Mouse (Mus musculus) heart, embryonic 15.5 days (tissue): ENCODE measurements around the gene Slc24a5. TPM values are rescaled to one million over a fixed set of nuclear protein-coding genes. Genes with fewer than 3 reads are reported as not detected.
"Not testable (repeated sequence)": the region's sequence is repeated elsewhere in the genome, so short reads cannot be mapped to it uniquely, and the experiment has no call there.

ENCODE experiments used
- ATAC-seq: fragments of 200-750 bp; cut with Nextera tagmentation; replicated peaks from 2 replicates; pipeline ENCODE4 v1.8.0; 2017; ENCODE audit warnings: low read depth, moderate TSS enrichment; ENCODE audit not compliant: insufficient number of reproducible peaks, insufficient read depth, low FRiP score
- H3K27ac ChIP-seq: fragments of 300-500 bp; sonication (generic); 2 replicates; pipeline ENCODE4 v1.5.1; 2015; ENCODE audit warnings: mild to moderate bottlenecking, inconsistent platforms
- H3K27me3 ChIP-seq: fragments of 300-500 bp; sonication (generic); 2 replicates; pipeline ENCODE4 v1.6.1; 2015; ENCODE audit warnings: inconsistent platforms
- H3K36me3 ChIP-seq: fragments of 300-500 bp; sonication (generic); 2 replicates; pipeline ENCODE4 v1.6.1; 2015; ENCODE audit warnings: mild to moderate bottlenecking, inconsistent platforms
- H3K4me1 ChIP-seq: fragments of 300-500 bp; sonication (generic); replicated peaks from 2 replicates; pipeline ENCODE4 v1.6.1; 2015; ENCODE audit warnings: inconsistent platforms
- H3K4me2 ChIP-seq: fragments of 300-500 bp; sonication (generic); 2 replicates; pipeline ENCODE4 v1.6.1; 2015; ENCODE audit warnings: inconsistent platforms, mild to moderate bottlenecking, moderate library complexity
- H3K4me3 ChIP-seq: fragments of 300-500 bp; sonication (generic); 2 replicates; pipeline ENCODE4 v1.5.1; 2015; ENCODE audit warnings: mild to moderate bottlenecking, inconsistent platforms
- H3K9ac ChIP-seq: fragments of 300-500 bp; sonication (generic); 2 replicates; pipeline ENCODE4 v1.6.1; 2015; ENCODE audit warnings: mild to moderate bottlenecking, inconsistent platforms
- H3K9me3 ChIP-seq: fragments of 300-500 bp; sonication (generic); replicated peaks from 2 replicates; pipeline ENCODE4 v1.6.1; 2016; ENCODE audit warnings: inconsistent platforms
- WGBS: fragments of 180-500 bp; shearing (Covaris S2); methylation state at CpG from one replicate; pipeline ENCODE4 v1.1.7; 2015; ENCODE audit warnings: mixed read lengths; 5-methylcytosine and 5-hydroxymethylcytosine counted together
- polyA plus RNA-seq: library from polyadenylated mRNA; unstranded; fragments of >200 nt; fragmentation: Nextera tagmentation; extraction: Ambion mirVana; gene quantifications from 2 replicates; pipeline ENCODE4 v1.2.1, GENCODE M21; 2015

Gene Slc24a5
- polyA plus RNA-seq, 1 experiment from 2014 or later: 1.4 TPM

GRCm38 (mm10) chr2:125061451-125061850 lies 6.5 kb upstream of the Slc24a5 start:
- ATAC-seq: no peak
- Histone ChIP-seq H3K4me2 (no peak overlapping the region), H3K9ac (no peak overlapping the region), H3K36me3 (no peaks in the 10 kb centered on the region), H3K27me3 (no peaks in the 10 kb centered on the region), H3K9me3 (no peaks in the 10 kb centered on the region), H3K4me3 (no peak overlapping the region), H3K27ac (no peak overlapping the region), H3K4me1 (no peaks in the 10 kb centered on the region)
- WGBS: 81% methylated on average over 7 of the region's 7 CpGs

- 43% methylated on average over 4 of the region's 4 CpGs for WGBS
- no peak for ATAC-seq
- no peaks in the 10 kb centered on the region for H3K4me1 ChIP-seq
These were observed 5.0 kb upstream of the Slc24a5 start for GRCm38 (mm10) chr2:125062944-125063343.

GRCm38 (mm10) chr2:125067373-125067772 lies 551 bp upstream of the Slc24a5 start:
- WGBS: 88% methylated on average over 7 of the region's 7 CpGs

More at GRCm38 (mm10) chr2:125062944-125063343, 5.0 kb upstream of the Slc24a5 start:
- no peak overlapping the region for H3K4me2 ChIP-seq
- H3K36me3 ChIP-seq: no peaks in the 10 kb centered on the region
- no peaks in the 10 kb centered on the region for H3K9me3 ChIP-seq
- H3K4me3 ChIP-seq: no peak overlapping the region
- no peak overlapping the region for H3K9ac ChIP-seq
- no peaks in the 10 kb centered on the region for H3K27me3 ChIP-seq
- H3K27ac ChIP-seq: no peak overlapping the region

GRCm38 (mm10) chr2:125068696-125069095 lies 772 bp downstream of the Slc24a5 start:
- no peak overlapping the region for H3K4me2 ChIP-seq
- WGBS: 83% methylated on average over 12 of the region's 12 CpGs
- no peak for ATAC-seq

More at GRCm38 (mm10) chr2:125067373-125067772, 551 bp upstream of the Slc24a5 start:
- no peaks in the 10 kb centered on the region for H3K36me3 ChIP-seq
- no peak overlapping the region for H3K4me3 ChIP-seq
- H3K9ac ChIP-seq: no peak overlapping the region
- H3K9me3 ChIP-seq: no peaks in the 10 kb centered on the region
- no peaks in the 10 kb centered on the region for H3K4me1 ChIP-seq
- no peak overlapping the region for H3K27ac ChIP-seq
- ATAC-seq: no peak
- no peaks in the 10 kb centered on the region for H3K27me3 ChIP-seq
- H3K4me2 ChIP-seq: no peak overlapping the region

GRCm38 (mm10) chr2:125073056-125073780 lies 5.3 kb downstream of the Slc24a5 start:
- Histone ChIP-seq H3K27me3 (no peaks in the 10 kb centered on the region), H3K9me3 (no peaks in the 10 kb centered on the region), H3K4me1 (no peaks in the 10 kb centered on the region; the same call in 1 of the 2 replicates), H3K36me3 (no peaks in the 10 kb centered on the region), H3K4me3 (no peak overlapping the region), H3K9ac (no peak overlapping the region), H3K4me2 (no peak overlapping the region), H3K27ac (no peak overlapping the region)
- 66% methylated on average over 3 of the region's 3 CpGs for WGBS
- ATAC-seq: 0 out of 2 replicates have a peak, but pooled peaks have one; percentile 35

More at GRCm38 (mm10) chr2:125068696-125069095, 772 bp downstream of the Slc24a5 start:
- no peaks in the 10 kb centered on the region for H3K27me3 ChIP-seq
- no peak overlapping the region for H3K27ac ChIP-seq
- no peak overlapping the region for H3K4me3 ChIP-seq
- no peaks in the 10 kb centered on the region; the same call in 1 of the 2 replicates for H3K4me1 ChIP-seq
- no peaks in the 10 kb centered on the region for H3K9me3 ChIP-seq
- H3K36me3 ChIP-seq: no peaks in the 10 kb centered on the region
- H3K9ac ChIP-seq: no peak overlapping the region

- Histone ChIP-seq H3K27me3 (no peaks in the 10 kb centered on the region), H3K9me3 (no peaks in the 10 kb centered on the region), H3K4me3 (no peak overlapping the region), H3K4me2 (no peak overlapping the region), H3K27ac (no peak overlapping the region), H3K36me3 (peaks cover 18% of the 10 kb centered on the region; the same call in 1 of the 2 replicates), H3K4me1 (no peaks in the 10 kb centered on the region), H3K9ac (no peak overlapping the region)
- 21% methylated on average over 1 of the region's 1 CpGs for WGBS
- ATAC-seq: no peak
These were observed 16.0 kb downstream of the Slc24a5 start for GRCm38 (mm10) chr2:125083879-125084278.

GRCm38 (mm10) chr2:125088757-125089156 lies 20.8 kb downstream of the Slc24a5 start:
- no peak overlapping the region for H3K9ac ChIP-seq
- no peak overlapping the region for H3K27ac ChIP-seq
- no peak for ATAC-seq
- WGBS: 96% methylated on average over 7 of the region's 7 CpGs
- no peak overlapping the region for H3K4me2 ChIP-seq
- no peaks in the 10 kb centered on the region for H3K4me1 ChIP-seq
- no peak overlapping the region for H3K4me3 ChIP-seq
- no peaks in the 10 kb centered on the region for H3K27me3 ChIP-seq
- peaks cover 20% of the 10 kb centered on the region; the same call in 1 of the 2 replicates for H3K36me3 ChIP-seq
- H3K9me3 ChIP-seq: no peaks in the 10 kb centered on the region

- not testable (repeated sequence) for H3K4me1 ChIP-seq, H3K27ac ChIP-seq, H3K9ac ChIP-seq, ATAC-seq, H3K9me3 ChIP-seq, H3K4me3 ChIP-seq, H3K4me2 ChIP-seq, H3K27me3 ChIP-seq
- 79% methylated on average over 3 of the region's 3 CpGs for WGBS
- peaks cover 33% of the 10 kb centered on the region for H3K36me3 ChIP-seq
These were observed 24.2 kb downstream of the Slc24a5 start for GRCm38 (mm10) chr2:125092123-125092522.

- not testable (repeated sequence) for H3K27ac ChIP-seq, H3K27me3 ChIP-seq, H3K4me3 ChIP-seq, H3K4me2 ChIP-seq, H3K9me3 ChIP-seq, H3K9ac ChIP-seq, H3K4me1 ChIP-seq, ATAC-seq
- 96% methylated on average over 13 of the region's 13 CpGs for WGBS
- H3K36me3 ChIP-seq: peaks cover 46% of the 10 kb centered on the region
These were observed 36.6 kb downstream of the Slc24a5 start for GRCm38 (mm10) chr2:125104491-125104890.

GRCm38 (mm10) chr2:125106536-125106935 lies 38.6 kb downstream of the Slc24a5 start:
- H3K4me2 ChIP-seq, ATAC-seq, H3K27me3 ChIP-seq, H3K9me3 ChIP-seq, H3K9ac ChIP-seq, H3K4me1 ChIP-seq, H3K27ac ChIP-seq, H3K4me3 ChIP-seq: not testable (repeated sequence)
- H3K36me3 ChIP-seq: peaks cover 44% of the 10 kb centered on the region
- 97% methylated on average over 4 of the region's 4 CpGs for WGBS

GRCm38 (mm10) chr2:125119381-125120110 lies 51.6 kb downstream of the Slc24a5 start:
- H3K27me3 ChIP-seq: no peaks in the 10 kb centered on the region
- H3K9ac ChIP-seq: no peak overlapping the region
- peaks cover 9% of the 10 kb centered on the region for H3K36me3 ChIP-seq
- no peak overlapping the region for H3K4me3 ChIP-seq
- no peak overlapping the region for H3K27ac ChIP-seq
- 70% methylated on average over 6 of the region's 6 CpGs for whole genome bisulfite sequencing
- H3K4me1 ChIP-seq: peaks cover 28% of the 10 kb centered on the region
- no peak overlapping the region for H3K4me2 ChIP-seq
- no peaks in the 10 kb centered on the region for H3K9me3 ChIP-seq
- no peak for ATAC-seq
